Mouse (Mus musculus) embryonic facial prominence, embryonic 11.5 days (tissue): Measurements from ENCODE around the gene Psmb3. TPM values are rescaled to one million over a fixed set of nuclear protein-coding genes. Genes with fewer than 3 reads are reported as not detected.

ENCODE experiments used
- ATAC-seq: fragments of 200-750 bp; cut with Nextera tagmentation; replicated peaks from 2 replicates; pipeline ENCODE4 v1.8.0; 2017; ENCODE audit warnings: low read depth; ENCODE audit not compliant: insufficient number of reproducible peaks, low FRiP score, low TSS enrichment
- DNase-seq: peaks from one replicate; pipeline ENCODE4 v3.0.0-alpha.2; 2015; ENCODE audit warnings: low spot score
- H3K27ac ChIP-seq: fragments of 300-500 bp; sonication (generic); replicated peaks from 2 replicates; pipeline ENCODE4 v1.5.1; 2014; ENCODE audit warnings: mild to moderate bottlenecking, low read depth, low read length, control low read depth
- H3K27me3 ChIP-seq: fragments of 300-500 bp; sonication (generic); 2 replicates; pipeline ENCODE4 v1.6.1; 2014; ENCODE audit warnings: mild to moderate bottlenecking, low read length, moderate library complexity, mixed read lengths; ENCODE audit not compliant: control insufficient read depth, insufficient read depth
- H3K36me3 ChIP-seq: fragments of 300-500 bp; sonication (generic); replicated peaks from 2 replicates; pipeline ENCODE4 v1.6.1; 2014; ENCODE audit warnings: low read depth, mild to moderate bottlenecking, low read length, moderate library complexity, mixed read lengths; ENCODE audit not compliant: control insufficient read depth, insufficient read depth
- H3K4me1 ChIP-seq: fragments of 300-500 bp; sonication (generic); 2 replicates; pipeline ENCODE4 v1.6.1; 2014; ENCODE audit warnings: low read length, mixed read lengths; ENCODE audit not compliant: control insufficient read depth, insufficient read depth
- H3K4me2 ChIP-seq: fragments of 300-500 bp; sonication (generic); 2 replicates; pipeline ENCODE4 v1.6.1; 2014; ENCODE audit warnings: low read depth, mild to moderate bottlenecking, control low read depth, low read length, moderate library complexity
- H3K4me3 ChIP-seq: fragments of 300-500 bp; sonication (generic); 2 replicates; pipeline ENCODE4 v1.5.1; 2014; ENCODE audit warnings: low read depth, low read length, control low read depth
- H3K9ac ChIP-seq: fragments of 300-500 bp; sonication (generic); replicated peaks from 2 replicates; pipeline ENCODE4 v1.6.1; 2014; ENCODE audit warnings: mild to moderate bottlenecking, control low read depth, low read length
- H3K9me3 ChIP-seq: fragments of 300-500 bp; sonication (generic); replicated peaks from 2 replicates; pipeline ENCODE4 v1.6.1; 2016; ENCODE audit warnings: mild to moderate bottlenecking, low read length, inconsistent platforms, mixed read lengths; ENCODE audit not compliant: control insufficient read depth
- WGBS: fragments of 180-500 bp; shearing (Covaris S2); extraction: QIAGEN DNeasy Blood & Tissue Kit; methylation state at CpG from one replicate; pipeline ENCODE4 v1.1.7; 2014; 5-methylcytosine and 5-hydroxymethylcytosine counted together
- polyA plus RNA-seq: library from polyadenylated mRNA; unstranded; fragments of >200 nt; fragmentation: Nextera tagmentation; extraction: Ambion mirVana; gene quantifications from 2 replicates; pipeline ENCODE4 v1.2.1, GENCODE M21; 2014

Gene Psmb3
- polyA plus RNA-seq, 1 experiment from 2014 or later = 476 TPM

DNA sequence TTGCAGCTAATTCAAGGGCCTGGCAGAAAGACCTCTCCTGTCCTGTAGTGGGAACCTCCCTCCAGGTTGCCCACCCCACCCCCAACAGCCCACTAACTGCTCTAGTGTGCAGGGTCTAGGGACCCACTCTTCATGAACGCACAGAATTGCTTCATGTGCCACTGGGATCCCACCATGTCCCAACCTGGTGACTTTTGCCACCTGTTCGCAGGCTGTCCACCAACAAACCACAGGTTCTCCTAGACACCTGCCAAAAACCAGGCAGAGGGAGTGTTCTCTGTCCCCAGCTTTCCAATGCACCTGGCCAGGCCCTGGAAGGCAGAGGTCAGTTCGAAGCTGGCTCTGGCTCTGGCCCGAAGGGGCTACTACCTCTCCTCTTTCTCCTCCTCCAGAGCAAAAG, 8.8 kb upstream of the Psmb3 start:
- H3K9ac ChIP-seq = no peak overlapping the region

DNA sequence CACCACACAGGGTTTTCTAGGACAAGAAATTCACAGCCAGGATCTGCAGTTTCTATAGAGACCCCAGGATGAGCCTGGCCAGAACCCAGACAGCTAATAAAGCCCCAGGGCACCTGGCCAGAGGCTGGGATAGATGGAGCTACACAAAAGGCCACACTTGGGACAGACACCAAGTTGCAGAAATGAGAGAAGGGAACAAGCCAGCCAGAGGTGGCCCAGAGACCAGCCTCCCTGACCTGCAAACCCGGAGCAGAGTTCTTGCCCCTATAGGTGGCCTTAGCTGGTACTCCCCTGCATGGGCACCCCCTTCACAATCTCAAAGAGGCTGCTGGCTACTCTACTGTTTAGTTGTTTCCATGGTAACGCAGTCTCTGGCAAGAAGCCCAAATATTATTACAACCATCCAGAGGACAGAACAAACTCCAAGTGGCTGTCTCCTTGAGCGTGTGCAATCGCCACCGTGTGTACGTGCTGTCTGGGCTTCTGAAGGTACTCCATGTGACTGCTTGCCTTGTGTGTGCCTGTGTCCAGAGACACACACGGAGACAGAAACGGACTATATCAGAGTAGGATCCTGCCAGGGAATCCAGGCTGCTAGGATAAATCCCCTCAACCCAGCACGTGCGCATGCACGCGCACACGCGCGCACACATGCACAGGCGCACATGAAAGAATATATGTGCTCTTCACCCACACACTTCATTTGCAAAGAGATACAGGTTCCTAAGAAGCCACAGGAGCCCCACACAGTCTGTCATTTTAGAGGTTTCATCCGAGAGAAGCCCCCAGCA, 8.1 kb upstream of the Psmb3 start:
- no peak for ATAC-seq
- H3K9me3 ChIP-seq = no peaks in the 10 kb centered on the region
- H3K36me3 ChIP-seq = peaks cover 17% of the 10 kb centered on the region
- H3K9ac ChIP-seq = peak overlapping the region; percentile 22; the same call in 1 of the 2 replicates
- peaks cover 15% of the 10 kb centered on the region for H3K4me1 ChIP-seq
- DNase-seq = peak; percentile 74
- no peak overlapping the region; the same call in 1 of the 2 replicates for H3K4me3 ChIP-seq
- 60% methylated on average over 17 of the region's 17 CpGs for WGBS
- H3K27me3 ChIP-seq = no peaks in the 10 kb centered on the region
- H3K4me2 ChIP-seq = peak overlapping the region; percentile 16; the same call in 1 of the 2 replicates
- H3K27ac ChIP-seq = no peak overlapping the region

More for the DNA sequence above, 8.8 kb upstream of the Psmb3 start:
- Histone ChIP-seq H3K4me3 (no peak overlapping the region), H3K27ac (no peak overlapping the region), H3K4me1 (peaks cover 15% of the 10 kb centered on the region), H3K4me2 (no peak overlapping the region), H3K9me3 (no peaks in the 10 kb centered on the region), H3K36me3 (peaks cover 17% of the 10 kb centered on the region), H3K27me3 (no peaks in the 10 kb centered on the region)
- no peak for ATAC-seq
- 85% methylated on average over 4 of the region's 4 CpGs for WGBS
- DNase-seq = no peak

DNA sequence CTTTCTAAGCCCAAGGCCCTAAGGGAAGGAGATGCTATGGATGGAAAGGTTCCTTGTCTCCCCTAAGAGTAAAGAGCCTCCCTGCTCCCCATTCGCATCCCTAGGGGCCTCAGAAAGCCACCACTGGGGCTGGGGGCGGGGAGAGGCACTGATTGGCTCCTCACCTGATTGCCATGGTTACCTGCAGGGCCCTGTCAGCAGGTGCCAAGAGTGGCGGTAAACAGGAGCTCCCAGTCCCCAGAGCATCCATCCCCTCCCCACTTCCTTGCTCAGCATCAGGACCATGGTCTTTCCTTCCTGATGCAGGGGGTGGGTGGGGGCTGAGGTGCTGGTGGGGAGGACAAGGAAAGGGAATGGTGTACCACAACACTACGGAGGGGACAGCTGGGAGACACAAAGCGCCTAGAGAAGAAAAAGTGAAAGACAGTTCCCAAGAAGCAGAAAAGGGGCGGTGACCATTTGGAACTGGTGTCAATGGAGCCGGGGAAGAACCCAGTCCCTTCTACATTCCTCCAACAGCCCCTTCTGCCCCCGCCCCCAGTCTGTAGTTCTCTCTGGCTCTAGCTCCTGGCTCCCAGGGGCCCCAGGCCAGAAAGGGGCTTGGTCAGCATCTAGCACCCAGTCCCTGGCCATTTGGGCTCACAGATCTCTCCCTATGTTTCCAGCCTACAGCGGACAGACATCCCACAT, 7.3 kb upstream of the Psmb3 start:
- 33% methylated on average over 9 of the region's 9 CpGs for WGBS
- no peak overlapping the region; the same call in 1 of the 2 replicates for H3K4me3 ChIP-seq
- no peak for DNase-seq
- H3K4me1 ChIP-seq = peaks cover 15% of the 10 kb centered on the region
- peak overlapping the region; percentile 17; the same call in 1 of the 2 replicates for H3K4me2 ChIP-seq
- H3K9ac ChIP-seq = peak overlapping the region; percentile 22; the same call in 1 of the 2 replicates
- no peaks in the 10 kb centered on the region for H3K27me3 ChIP-seq
- no peaks in the 10 kb centered on the region for H3K9me3 ChIP-seq
- no peak overlapping the region for H3K27ac ChIP-seq
- ATAC-seq = no peak
- peaks cover 14% of the 10 kb centered on the region for H3K36me3 ChIP-seq

DNA sequence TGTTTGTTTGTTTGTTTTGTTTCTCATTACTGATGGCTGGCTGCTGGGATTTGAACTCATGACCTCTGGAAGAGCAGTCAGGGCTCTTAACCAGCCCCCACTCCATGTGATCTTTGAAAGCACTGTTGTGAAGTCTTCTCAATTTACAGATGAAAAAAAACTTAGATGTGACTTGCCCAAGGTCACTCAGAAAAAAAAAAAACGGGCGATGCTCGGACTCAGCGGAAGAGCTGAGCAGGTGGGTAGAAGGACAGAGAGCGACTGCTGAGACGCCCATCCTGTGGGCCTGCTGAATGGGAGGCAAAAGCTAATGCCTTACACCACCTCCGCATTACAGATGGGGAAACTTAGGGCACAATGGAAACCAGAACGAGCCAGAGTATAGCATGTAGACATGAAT, 6.5 kb upstream of the Psmb3 start:
- 57% methylated on average over 8 of the region's 8 CpGs for WGBS
- DNase-seq = no peak
- no peak overlapping the region for H3K9ac ChIP-seq
- no peak overlapping the region for H3K4me3 ChIP-seq
- peaks cover 7% of the 10 kb centered on the region for H3K36me3 ChIP-seq
- H3K27me3 ChIP-seq = no peaks in the 10 kb centered on the region
- no peak overlapping the region for H3K4me2 ChIP-seq
- H3K9me3 ChIP-seq = no peaks in the 10 kb centered on the region
- no peak for ATAC-seq
- H3K4me1 ChIP-seq = peaks cover 18% of the 10 kb centered on the region
- no peak overlapping the region for H3K27ac ChIP-seq

DNA sequence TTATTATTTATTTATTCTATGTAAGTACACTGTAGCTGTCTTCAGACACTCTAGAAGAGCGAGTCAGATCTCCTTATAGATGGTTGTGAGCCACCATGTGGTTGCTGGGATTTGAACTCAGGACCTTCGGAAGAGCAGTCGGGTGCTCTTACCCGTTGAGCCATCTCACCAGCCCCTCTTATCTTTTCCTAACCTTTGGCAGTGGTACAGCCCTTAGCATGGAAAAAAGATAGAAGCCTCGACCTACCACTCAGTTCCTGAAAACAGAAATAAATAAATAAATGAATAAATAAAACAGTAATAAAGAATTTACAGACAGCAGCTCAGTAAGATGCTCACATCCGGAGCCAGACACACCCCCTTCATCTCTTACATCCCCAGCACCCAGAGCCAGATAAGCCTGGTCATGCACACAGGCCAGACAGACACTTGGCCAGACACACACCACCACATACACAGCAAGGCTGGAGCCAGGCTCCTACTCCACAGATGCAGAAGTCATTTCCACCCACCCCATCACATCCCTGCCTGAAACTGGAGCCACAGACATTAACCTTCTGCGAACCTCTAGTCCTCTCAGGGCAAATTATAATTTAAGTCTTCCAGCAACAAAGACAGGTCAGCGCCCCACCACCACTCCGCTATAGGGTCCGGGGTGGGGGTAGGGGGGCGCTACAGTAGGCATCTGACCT, 5.9 kb upstream of the Psmb3 start:
- Histone ChIP-seq H3K9me3 (no peaks in the 10 kb centered on the region), H3K4me3 (peak overlapping the region; percentile 87), H3K4me2 (peak overlapping the region; percentile 81), H3K27ac (peak overlapping the region; percentile 94; the same call in 1 of the 2 replicates), H3K4me1 (peaks cover 18% of the 10 kb centered on the region), H3K27me3 (no peaks in the 10 kb centered on the region), H3K36me3 (peaks cover 4% of the 10 kb centered on the region), H3K9ac (peak overlapping the region; percentile 83)
- ATAC-seq = no peak
- DNase-seq = no peak
- WGBS = 52% methylated on average over 11 of the region's 11 CpGs

DNA sequence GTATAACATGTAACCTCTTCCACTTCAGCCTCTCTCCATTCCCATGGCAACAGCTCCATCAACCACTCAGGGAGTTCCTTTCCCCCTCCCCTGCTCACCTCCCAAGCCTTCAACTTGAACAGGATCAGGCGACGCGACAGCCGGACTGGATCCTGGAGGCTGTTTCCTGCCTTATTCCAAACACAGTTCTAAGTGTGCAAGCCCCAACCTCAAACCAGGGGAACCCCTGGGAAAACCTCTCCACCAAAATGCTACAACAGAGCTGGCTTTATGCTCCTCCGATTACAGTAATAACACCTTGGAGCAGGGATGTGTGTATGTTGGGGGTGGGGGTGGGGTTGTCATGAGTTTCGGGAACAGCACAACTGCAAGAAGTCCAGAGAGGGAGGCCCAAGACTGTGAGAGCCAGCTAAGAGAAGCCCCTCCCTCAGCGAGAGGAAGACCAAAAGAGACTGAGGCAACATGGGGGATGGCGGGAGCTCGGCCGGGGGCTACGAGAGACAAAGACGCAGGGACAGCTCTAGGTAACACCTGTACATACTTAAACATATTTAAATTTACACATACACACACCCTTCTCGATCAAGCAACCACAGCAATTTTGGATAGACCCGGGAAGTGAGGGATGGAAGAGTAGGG, 5.2 kb upstream of the Psmb3 start:
- peak overlapping the region; percentile 81 for H3K4me2 ChIP-seq
- H3K36me3 ChIP-seq = no peaks in the 10 kb centered on the region; the same call in 1 of the 2 replicates
- peak overlapping the region; percentile 83 for H3K9ac ChIP-seq
- WGBS = 2% methylated on average over 14 of the region's 14 CpGs
- peak overlapping the region; percentile 94 for H3K27ac ChIP-seq
- ATAC-seq = peak; percentile 11; the same call in 1 of the 2 replicates
- peak; percentile 69 for DNase-seq
- peaks cover 18% of the 10 kb centered on the region for H3K4me1 ChIP-seq
- H3K27me3 ChIP-seq = no peaks in the 10 kb centered on the region
- peak overlapping the region; percentile 87 for H3K4me3 ChIP-seq
- no peaks in the 10 kb centered on the region for H3K9me3 ChIP-seq

DNA sequence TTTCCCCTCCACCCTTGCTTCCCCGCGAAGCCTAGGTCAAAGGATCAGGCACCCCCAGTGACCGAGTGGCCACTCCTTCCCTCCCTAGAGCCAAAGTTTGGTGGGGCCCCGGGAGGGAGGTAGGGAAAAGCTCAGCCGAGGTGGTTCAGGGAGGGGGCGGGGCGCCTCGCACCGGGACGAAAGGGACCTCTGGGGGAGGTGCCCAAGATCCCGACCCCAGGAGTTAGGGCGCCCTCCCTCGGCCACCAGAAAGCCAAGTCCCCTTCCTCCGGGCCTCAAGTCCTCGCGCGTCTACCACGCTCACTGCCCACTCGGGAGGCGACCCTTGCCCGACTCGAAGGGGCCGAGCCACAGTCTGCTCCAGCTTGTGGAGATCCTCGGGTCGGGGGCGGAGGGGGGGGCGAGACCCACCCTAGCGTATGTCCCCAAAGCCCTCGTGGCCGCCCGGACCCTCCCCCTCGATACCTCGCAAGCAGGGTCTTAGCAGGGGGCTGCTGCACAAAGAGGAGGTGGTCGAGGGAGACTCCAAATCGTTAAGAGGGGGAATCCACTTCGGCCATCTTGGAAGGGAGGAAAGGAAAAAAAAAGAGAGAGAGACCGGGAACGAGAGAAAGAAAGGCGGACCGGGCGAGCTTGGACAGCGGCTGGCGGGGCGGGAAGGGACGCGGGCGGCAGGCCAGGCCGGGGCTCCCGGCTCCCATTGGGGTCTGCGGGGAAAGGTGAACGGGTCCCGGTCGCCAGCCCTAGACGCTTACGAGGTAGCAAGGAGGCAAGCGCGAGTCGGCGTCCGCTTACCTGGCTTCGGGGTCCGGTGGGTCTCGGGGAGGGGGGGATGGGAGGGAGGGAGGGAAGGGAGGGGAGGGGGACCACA, 4.2 kb upstream of the Psmb3 start:
- Histone ChIP-seq H3K36me3 (no peaks in the 10 kb centered on the region; the same call in 1 of the 2 replicates), H3K27ac (peak overlapping the region; percentile 94), H3K4me2 (peak overlapping the region; percentile 81), H3K4me3 (peak overlapping the region; percentile 87), H3K9ac (peak overlapping the region; percentile 83), H3K4me1 (peaks cover 18% of the 10 kb centered on the region), H3K9me3 (no peaks in the 10 kb centered on the region), H3K27me3 (no peaks in the 10 kb centered on the region)
- WGBS = under 1% methylated on average over 55 of the region's 63 CpGs
- ATAC-seq (no peak), DNase-seq (peak; percentile 87)
